Mouse (Mus musculus) effector memory CD4-positive, alpha-beta T cell, adult 5 months (primary cell): ENCODE measurements around the gene Tbc1d22b. TPM values are rescaled to one million over a fixed set of nuclear protein-coding genes. Genes with fewer than 3 reads are reported as not detected.

Experiments
- polyA plus RNA-seq: library from polyadenylated mRNA; unstranded; fragments of 100-300 nt; shearing (Covaris generic); gene quantifications from one replicate; pipeline ENCODE4 v1.2.1, GENCODE M21; 2017

Gene Tbc1d22b
- polyA plus RNA-seq, result 36.5 TPM

DNA sequence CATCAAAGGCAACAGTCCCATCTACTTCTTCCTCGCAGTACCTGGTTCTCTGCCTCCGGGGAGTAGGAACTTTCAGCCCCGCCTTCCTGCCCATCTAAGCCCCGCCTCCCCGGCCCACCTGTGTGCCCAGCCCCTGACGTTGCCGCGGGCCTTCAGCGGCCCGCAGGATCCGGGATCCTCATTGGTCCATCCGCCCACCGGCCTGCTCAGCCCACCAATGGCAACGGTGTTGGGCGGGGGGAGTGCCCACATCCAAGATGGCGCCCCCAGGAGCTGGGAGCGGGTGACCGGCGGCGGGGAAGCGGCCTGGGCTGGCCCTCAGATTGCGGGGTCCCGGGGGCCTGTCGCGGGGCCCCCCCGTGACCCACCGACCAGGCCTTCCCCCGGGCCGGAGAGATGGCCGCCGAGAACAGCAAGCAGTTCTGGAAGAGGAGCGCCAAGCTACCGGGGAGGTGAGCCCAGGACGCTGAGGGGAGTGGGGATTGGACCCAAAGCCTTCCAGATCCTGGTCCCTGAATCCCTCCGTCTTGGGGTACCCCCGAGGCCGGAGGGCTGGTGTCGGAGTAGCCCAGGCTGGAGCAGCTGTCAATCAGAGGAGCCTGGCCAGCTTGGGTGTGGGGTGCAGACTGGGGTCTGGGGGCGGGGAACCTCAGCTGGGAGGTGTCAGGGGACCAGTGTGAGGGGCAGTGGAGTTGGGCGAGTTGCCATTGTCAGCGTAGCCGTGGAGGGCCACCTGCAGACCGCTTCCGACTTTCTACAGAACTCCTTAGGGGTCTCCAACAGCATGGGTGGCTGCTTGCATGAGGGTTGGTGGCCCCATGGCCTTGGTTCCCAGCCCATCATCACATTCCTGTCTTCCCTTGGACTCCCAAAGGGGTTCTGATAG lies at the start of gene Tbc1d22b, which contains the start of gene Gm17657:
TSS of gene Tbc1d22b (plus strand) at position 243 of the 886 bp plus-strand sequence.
TSS of gene Gm17657 (minus strand) at position 96 of the 886 bp plus-strand sequence.

DNA sequence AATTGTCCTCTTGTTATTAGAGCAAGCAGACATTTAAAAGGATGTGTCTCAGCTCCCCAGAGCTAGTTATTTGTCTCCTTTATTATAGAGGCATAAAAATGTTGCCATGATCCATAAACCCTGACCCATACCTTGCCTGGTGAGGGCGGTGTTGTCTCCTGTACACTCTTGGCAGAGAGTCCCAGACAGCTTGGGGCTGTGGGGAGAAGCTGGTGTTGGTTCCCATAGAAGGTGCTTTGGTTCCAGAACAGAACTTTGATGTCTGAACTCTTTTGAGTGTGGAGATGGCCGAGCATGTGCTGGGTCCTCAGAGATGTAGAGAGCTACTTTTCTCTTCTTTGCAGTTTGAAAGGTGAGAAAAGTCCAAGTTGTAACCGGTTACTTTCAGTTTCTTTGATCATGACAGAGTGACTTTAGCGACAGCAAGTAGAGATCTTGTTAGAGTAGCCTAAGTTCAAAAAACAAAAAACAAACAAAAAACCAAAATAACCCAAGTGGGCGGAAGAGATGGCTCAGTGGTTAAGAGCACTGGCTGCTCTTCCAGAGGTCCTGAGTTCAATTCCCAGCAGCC lies 2.7 kb downstream of the Tbc1d22b start, which contains the start of gene Tmem217:
TSS of gene Tmem217 (minus strand) at position 224 of the 571 bp plus-strand sequence.

DNA sequence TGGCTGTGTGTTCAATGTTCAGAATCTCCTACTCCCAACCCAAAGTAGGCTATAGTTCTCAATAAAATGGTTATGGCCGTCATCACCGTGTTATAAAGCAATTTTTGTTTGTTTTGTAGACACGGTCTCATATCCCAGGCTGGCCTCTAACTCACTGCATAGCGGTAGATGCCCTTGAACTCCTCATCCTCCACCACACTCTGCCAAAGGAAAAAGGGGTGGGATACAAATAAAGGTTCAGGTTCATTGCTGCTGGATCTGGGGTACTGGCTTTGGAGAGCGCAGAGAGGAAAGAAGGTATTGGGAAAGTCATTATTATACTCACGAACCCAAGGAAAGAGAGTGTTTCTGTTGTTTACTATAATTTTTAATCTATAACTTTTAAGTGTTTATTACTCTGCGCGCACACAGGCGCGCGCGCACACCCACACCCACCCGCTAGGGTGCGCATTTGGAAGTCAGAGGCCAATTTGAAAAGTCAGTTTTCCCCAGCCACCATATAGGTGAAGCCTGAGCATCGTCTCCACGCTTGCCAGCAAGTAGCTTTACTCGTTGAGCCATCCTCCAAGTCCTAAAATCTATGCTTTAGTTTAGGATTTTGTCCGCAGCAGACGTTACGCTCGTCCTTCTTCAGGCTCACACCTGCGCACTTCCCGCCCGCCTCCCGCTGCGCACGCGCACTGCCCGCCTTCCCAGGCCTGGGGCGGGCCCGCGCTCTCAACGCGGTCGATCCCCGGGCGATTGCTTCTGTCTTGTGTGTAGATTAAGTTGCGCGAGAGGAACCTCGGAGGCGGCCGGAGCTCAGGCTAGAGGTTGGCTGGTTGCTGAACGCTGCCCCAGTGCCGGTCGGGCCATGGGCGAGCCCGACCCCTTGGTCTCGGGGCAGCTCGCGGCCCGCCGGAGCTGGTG lies 64.8 kb downstream of the Tbc1d22b start, which contains the start of the genes Rnf8 and Gm28043:
TSS of gene Rnf8 (plus strand) at position 676 of the 909 bp plus-strand sequence.
TSS of gene Gm28043 (plus strand) at position 762 of the 909 bp plus-strand sequence.

Other genes starting within 250 kb of the Tbc1d22b start
- 0.31 TPM for gene Pi16, start 232.1 kb upstream of the Tbc1d22b start, polyA plus RNA-seq
- gene Mtch1, start 201.9 kb upstream of the Tbc1d22b start, polyA plus RNA-seq, result 40.8 TPM
- 0.52 TPM for gene Fgd2, start 188.9 kb upstream of the Tbc1d22b start, polyA plus RNA-seq
- 257 TPM for gene Pim1, start 59.0 kb upstream of the Tbc1d22b start, polyA plus RNA-seq
- gene Gm17657, start 147 bp upstream of the Tbc1d22b start, polyA plus RNA-seq, result 0.32 TPM
- 5.3 TPM for gene Tmem217, start 2.6 kb downstream of the Tbc1d22b start, polyA plus RNA-seq
- gene Rnf8, start 65.0 kb downstream of the Tbc1d22b start, polyA plus RNA-seq, result 55.8 TPM
- gene Gm28043, start 65.1 kb downstream of the Tbc1d22b start, polyA plus RNA-seq, result 5.9 TPM
- gene Cmtr1, start 110.8 kb downstream of the Tbc1d22b start, polyA plus RNA-seq, result 165 TPM
- gene Ccdc167, start 167.3 kb downstream of the Tbc1d22b start, polyA plus RNA-seq, result 6.5 TPM